Mouse (Mus musculus) G1E (cell line): Measurements from ENCODE around the gene Ankrd13a. TPM values are rescaled to one million over a fixed set of nuclear protein-coding genes. Genes with fewer than 3 reads are reported as not detected.

Experiments
- ATAC-seq: 2 replicates; pipeline ENCODE4 v1.8.0; 2016; ENCODE audit warnings: mild to moderate bottlenecking; ENCODE audit not compliant: insufficient number of reproducible peaks, poor library complexity, low FRiP score, severe bottlenecking; ENCODE audit errors: extremely low read depth
- DNase-seq: peaks from one replicate; pipeline ENCODE4 v3.0.0; 2012; ENCODE audit warnings: low spot score
- H3K27me3 ChIP-seq: 2 replicates; pipeline ENCODE4 v1.6.1; 2012; ENCODE audit warnings: mild to moderate bottlenecking, low read length, inconsistent platforms; ENCODE audit not compliant: insufficient read depth
- H3K36me3 ChIP-seq: replicated peaks from 2 replicates; pipeline ENCODE3; 2012; ENCODE audit warnings: mild to moderate bottlenecking, inconsistent platforms
- H3K4me1 ChIP-seq: 2 replicates; pipeline ENCODE4 v1.6.1; 2012; ENCODE audit warnings: low read depth, low read length, inconsistent platforms, mixed read lengths; ENCODE audit not compliant: insufficient read depth
- H3K4me3 ChIP-seq: 2 replicates; pipeline ENCODE4 v1.5.1; 2012; ENCODE audit warnings: low read depth, mild to moderate bottlenecking, inconsistent platforms, low read length, moderate library complexity, mixed read lengths
- H3K9me3 ChIP-seq: replicated peaks from 2 replicates; pipeline ENCODE4 v1.6.1; 2012; ENCODE audit warnings: inconsistent platforms
- CTCF ChIP-seq: IDR thresholded peaks from 2 replicates; pipeline ENCODE4 v1.5.1; 2012; ENCODE audit warnings: low read depth, low read length, inconsistent platforms, mixed read lengths
- GATA1 ChIP-seq: IDR thresholded peaks from 2 replicates; pipeline ENCODE4 v1.6.1; 2012; ENCODE audit warnings: borderline replicate concordance, low read length, inconsistent platforms, mixed read lengths
- GATA2 ChIP-seq: IDR thresholded peaks from 2 replicates; pipeline ENCODE4 v1.6.1; 2012; ENCODE audit warnings: low read depth, low read length, inconsistent platforms, borderline replicate concordance
- POLR2AphosphoS5 ChIP-seq: IDR thresholded peaks from 2 replicates; pipeline ENCODE4 v1.6.1; 2012; ENCODE audit warnings: low read depth, low read length, inconsistent platforms; ENCODE audit not compliant: insufficient replicate concordance
- TAL1 ChIP-seq: conservative IDR thresholded peaks from 2 replicates; pipeline ENCODE4 v1.6.1; 2012; ENCODE audit warnings: low read depth, low read length, inconsistent platforms, mixed read lengths
- polyA plus RNA-seq: library from polyadenylated mRNA; stranded (reverse); fragments of >175 nt; gene quantifications from 2 replicates; pipeline ENCODE4 v1.2.3, GENCODE M21; 2012
- total RNA-seq, 2 experiments: library from RNA; stranded (forward) in 1 of 2; stranded (reverse) in 1 of 2; fragments of 200-1000 nt in 1 of 2; fragments of >200 nt in 1 of 2; fragmentation: Nextera tagmentation in 1 of 2; gene quantifications; 2 replicates each; pipeline ENCODE4 v1.2.3; 2014 to 2017

Gene Ankrd13a
- total and polyA plus RNA-seq, 3 experiments: 576 to 869 (median 779) TPM

DNA sequence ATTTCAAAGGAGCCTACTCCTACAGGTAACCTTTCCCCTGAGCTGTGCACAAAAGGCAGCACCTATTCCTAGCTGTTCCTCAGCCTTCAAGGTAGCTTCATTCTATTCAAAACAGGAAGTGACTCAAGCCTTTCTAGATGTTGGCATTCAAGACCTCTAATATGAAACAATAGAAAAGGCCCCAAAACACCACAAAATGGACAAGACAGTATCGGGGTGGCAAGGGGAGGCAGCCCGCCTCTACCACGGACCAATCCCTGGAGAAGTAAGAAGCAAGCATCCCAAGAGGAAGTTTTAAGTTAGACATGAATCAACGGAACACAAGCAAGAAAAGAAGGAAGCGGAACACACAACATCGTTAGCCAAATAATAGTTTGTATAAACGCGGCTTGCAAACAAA lies 2.7 kb upstream of the Ankrd13a start:
- no peak for TF ChIP-seq POLR2AphosphoS5
- TF ChIP-seq CTCF: no peak
- H3K4me1 ChIP-seq: peaks cover 58% of the 10 kb centered on the region
- peaks cover 49% of the 10 kb centered on the region for H3K36me3 ChIP-seq
- H3K9me3 ChIP-seq: no peaks in the 10 kb centered on the region
- no peaks in the 10 kb centered on the region for H3K27me3 ChIP-seq
- peak overlapping the region; percentile 98 for H3K4me3 ChIP-seq
- no peak for DNase-seq
- ATAC-seq: no peak

DNA sequence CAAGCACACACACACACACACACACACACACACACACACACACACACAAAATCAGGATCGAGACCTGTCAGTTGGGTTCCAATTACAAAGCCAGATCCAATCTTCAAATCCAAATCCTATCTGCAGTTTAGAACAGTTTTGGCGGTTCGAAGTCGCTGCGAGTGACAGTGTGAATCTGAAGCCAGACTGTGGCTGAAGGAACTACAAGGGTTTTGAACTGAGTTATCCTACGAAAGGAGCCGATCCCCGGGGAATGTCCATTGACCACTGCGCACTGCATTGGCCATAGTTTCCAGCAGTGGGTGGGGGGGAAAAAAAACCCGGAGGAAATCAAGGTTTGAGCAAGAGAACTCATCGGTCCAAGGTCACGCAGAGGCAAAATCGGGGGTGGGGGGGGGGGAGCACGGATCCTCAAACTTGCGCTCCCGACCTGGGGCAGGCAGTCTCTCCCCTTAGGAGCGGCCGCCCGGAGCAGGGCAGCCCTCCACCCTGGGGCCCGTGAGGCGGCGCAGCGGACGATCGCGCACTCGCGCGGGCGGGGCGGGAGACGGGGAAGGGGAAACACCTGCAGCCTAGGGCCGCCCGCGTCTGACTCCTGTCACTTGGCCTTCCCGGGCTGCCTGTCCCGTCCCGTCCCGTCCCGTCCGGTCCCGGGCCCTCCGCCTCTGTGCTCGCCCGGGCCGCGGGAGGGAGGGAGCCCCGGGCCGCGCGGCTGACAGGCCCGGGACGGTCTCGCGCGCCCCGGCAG lies 1.8 kb upstream of the Ankrd13a start:
- ATAC-seq (no peak), DNase-seq (peak; percentile 43)
- Histone ChIP-seq H3K9me3 (no peaks in the 10 kb centered on the region), H3K4me3 (peak overlapping the region; percentile 98), H3K36me3 (peaks cover 48% of the 10 kb centered on the region), H3K27me3 (no peaks in the 10 kb centered on the region), H3K4me1 (peaks cover 58% of the 10 kb centered on the region)
- TF ChIP-seq POLR2AphosphoS5 (no peak), GATA2 (no peak), TAL1 (no peak), CTCF (no peak)

DNA sequence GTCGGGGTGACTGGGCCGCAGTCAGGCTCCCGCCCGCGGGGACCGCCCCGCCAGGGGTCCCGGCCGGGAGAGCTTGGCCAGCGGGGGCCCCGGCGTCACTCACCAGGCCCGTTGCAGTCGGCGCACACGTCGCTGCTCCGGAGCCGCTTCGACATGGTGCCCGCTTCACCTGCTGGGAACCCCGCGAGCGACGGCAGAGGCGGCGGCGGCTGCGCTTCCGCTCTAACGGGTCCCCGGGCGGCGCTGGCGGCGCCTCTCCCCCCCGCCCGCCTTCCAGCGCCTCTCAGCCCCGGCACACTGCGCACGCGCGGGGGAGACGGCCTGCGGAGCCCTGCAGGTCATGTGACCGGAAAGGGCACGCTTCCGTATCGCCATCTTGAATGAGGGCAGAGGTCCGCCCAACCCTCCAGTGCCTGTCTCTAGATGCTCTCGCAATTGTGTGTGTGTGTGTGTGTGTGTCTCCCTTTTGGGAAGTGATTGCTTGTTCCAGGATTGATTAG lies 1.2 kb upstream of the Ankrd13a start:
- Histone ChIP-seq H3K9me3 (no peaks in the 10 kb centered on the region), H3K27me3 (no peaks in the 10 kb centered on the region), H3K36me3 (peaks cover 47% of the 10 kb centered on the region), H3K4me1 (peaks cover 58% of the 10 kb centered on the region), H3K4me3 (peak overlapping the region; percentile 98)
- TF ChIP-seq POLR2AphosphoS5 (no peak), GATA2 (no peak), TAL1 (no peak), GATA1 (no peak), CTCF (no peak)
- ATAC-seq (peak; percentile 81), DNase-seq (peak; percentile 96)

DNA sequence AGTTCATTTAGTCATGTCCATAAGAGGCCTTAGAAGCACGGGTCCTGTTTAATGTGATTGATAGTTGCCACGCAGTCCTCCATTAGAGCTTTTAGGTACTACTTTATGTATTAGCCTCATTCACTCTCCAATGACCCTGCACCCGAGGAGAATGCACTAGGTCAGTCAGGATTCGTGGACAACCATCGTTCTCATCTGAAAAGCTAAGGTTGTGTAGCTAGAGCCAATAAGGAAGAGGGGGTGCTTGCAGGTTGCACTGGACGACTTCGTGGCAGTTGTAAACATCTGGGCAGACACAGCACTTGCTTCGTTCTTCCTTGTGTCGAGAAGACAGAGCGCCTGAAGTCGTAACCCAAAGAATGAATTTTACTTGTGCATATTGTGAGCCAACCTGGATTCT lies 697 bp upstream of the Ankrd13a start:
- no peaks in the 10 kb centered on the region for H3K27me3 ChIP-seq
- ATAC-seq (no peak), DNase-seq (no peak)
- H3K36me3 ChIP-seq: peaks cover 44% of the 10 kb centered on the region
- H3K4me1 ChIP-seq: peaks cover 59% of the 10 kb centered on the region
- peak overlapping the region; percentile 98 for H3K4me3 ChIP-seq
- TF ChIP-seq POLR2AphosphoS5: peak; percentile 24; the same call in 1 of the 2 replicates
- no peak for TF ChIP-seq CTCF
- H3K9me3 ChIP-seq: no peaks in the 10 kb centered on the region

DNA sequence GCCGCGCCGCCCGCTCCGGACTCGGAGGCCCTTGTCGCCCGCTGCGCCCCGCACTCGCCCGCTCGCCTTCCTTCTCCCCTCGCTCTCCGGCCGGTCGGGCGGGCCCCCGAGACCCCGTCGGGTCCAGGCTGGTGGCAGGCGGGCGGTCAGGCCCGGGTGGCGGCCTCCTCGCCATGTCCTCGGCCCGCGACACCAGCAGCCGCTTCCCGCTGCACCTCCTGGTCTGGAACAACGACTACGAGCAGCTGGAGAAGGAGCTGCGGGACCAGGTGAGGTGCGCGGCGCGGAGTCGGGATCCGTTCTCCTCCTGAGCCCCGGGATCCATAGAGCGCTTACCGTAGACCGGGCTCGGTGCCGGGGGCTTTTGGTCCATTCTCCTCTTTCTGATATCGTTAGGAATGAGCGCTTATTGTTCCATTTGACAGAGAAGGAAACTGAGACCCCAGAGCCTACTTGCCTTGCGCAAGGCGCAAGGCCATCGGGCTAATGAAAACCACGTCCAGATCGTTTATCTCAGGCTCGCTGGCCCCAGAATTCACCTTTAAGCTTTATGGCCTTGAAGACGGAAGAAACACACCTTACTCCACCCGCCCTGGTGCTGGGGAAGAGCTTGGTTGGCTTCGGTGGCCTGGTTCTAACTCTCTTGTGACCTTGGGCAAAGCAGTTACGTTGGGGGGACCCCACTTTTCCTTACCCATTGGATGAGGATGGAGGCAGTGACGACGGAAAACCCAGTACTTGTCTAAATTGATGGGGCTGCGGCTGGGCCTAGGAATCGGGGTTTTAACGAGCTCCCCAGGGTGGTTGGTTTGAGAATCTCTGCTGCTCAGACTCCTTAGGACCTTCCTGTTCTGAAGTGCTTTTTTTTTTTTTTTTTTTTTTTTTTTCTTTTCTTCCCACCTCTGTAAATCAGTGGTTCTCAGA lies 841 bp downstream of the Ankrd13a start, which contains the start of gene Git2:
TSS of gene Git2 (minus strand) at position 462 of the 924 bp plus-strand sequence.
- H3K4me3 ChIP-seq: peak within 1 kb of the TSS; percentile 98
- H3K36me3 ChIP-seq: peaks cover 43% of the 10 kb centered on the region
- no peak for TF ChIP-seq GATA2
- TF ChIP-seq GATA1: no peak
- TF ChIP-seq TAL1: no peak
- DNase-seq (no peak), ATAC-seq (no peak)
- H3K9me3 ChIP-seq: no peaks in the 10 kb centered on the region
- peaks cover 61% of the 10 kb centered on the region for H3K4me1 ChIP-seq
- no peaks in the 10 kb centered on the region for H3K27me3 ChIP-seq

DNA sequence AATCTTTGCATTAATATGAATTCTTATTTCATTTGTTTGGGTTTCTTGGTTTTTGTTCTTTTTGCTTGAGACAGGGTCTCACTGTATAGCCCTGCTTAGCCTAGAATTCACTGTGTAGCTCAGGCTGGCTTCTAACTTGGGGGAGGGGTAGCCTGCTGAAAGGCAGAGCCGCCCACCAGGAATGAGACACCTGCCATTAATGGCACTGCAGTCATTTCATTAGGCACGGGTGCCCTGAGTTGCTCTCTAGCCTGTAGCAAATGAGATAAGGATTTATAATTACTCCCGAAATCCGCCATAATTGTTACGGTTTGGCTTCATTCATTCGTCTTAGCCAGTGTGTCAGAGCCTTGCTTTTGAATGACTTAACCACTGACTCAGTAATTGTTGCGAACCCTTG lies 1.7 kb downstream of the Ankrd13a start:
- no peak for DNase-seq

More for the DNA sequence above, 1.7 kb downstream of the Ankrd13a start:
- H3K4me3 ChIP-seq: peak overlapping the region; percentile 98
- TF ChIP-seq GATA1: no peak
- TF ChIP-seq TAL1: peak; percentile 39
- no peak for TF ChIP-seq CTCF
- no peak for ATAC-seq
- peaks cover 62% of the 10 kb centered on the region for H3K4me1 ChIP-seq
- no peaks in the 10 kb centered on the region for H3K9me3 ChIP-seq
- no peaks in the 10 kb centered on the region for H3K27me3 ChIP-seq
- H3K36me3 ChIP-seq: peaks cover 43% of the 10 kb centered on the region
